Mouse (Mus musculus) heart, embryonic 13.5 days (tissue): ENCODE measurements around the gene Plekhg5. TPM values are rescaled to one million over a fixed set of nuclear protein-coding genes. Genes with fewer than 3 reads are reported as not detected.
A peak's percentile ranks its signal among the peaks of the same experiment; 100 is the strongest.

Experiments
- ATAC-seq: fragments of 200-750 bp; cut with Nextera tagmentation; 2 replicates; pipeline ENCODE4 v1.8.0; 2017; ENCODE audit warnings: moderate TSS enrichment; ENCODE audit not compliant: insufficient number of reproducible peaks, low FRiP score, low TSS enrichment; ENCODE audit errors: extremely low read depth
- H3K27ac ChIP-seq: fragments of 300-500 bp; sonication (generic); replicated peaks from 2 replicates; pipeline ENCODE4 v1.5.1; 2015; ENCODE audit warnings: moderate library complexity, mild to moderate bottlenecking, inconsistent platforms
- H3K27me3 ChIP-seq: fragments of 300-500 bp; sonication (generic); replicated peaks from 2 replicates; pipeline ENCODE4 v1.6.1; 2015; ENCODE audit warnings: mild to moderate bottlenecking, inconsistent platforms
- H3K36me3 ChIP-seq: fragments of 300-500 bp; sonication (generic); 2 replicates; pipeline ENCODE4 v1.6.1; 2015; ENCODE audit warnings: mild to moderate bottlenecking, inconsistent platforms
- H3K4me1 ChIP-seq: fragments of 300-500 bp; sonication (generic); 2 replicates; pipeline ENCODE4 v1.6.1; 2015; ENCODE audit warnings: inconsistent platforms
- H3K4me2 ChIP-seq: fragments of 300-500 bp; sonication (generic); 2 replicates; pipeline ENCODE4 v1.6.1; 2015; ENCODE audit warnings: inconsistent platforms, mild to moderate bottlenecking, moderate library complexity
- H3K4me3 ChIP-seq: fragments of 300-500 bp; sonication (generic); 2 replicates; pipeline ENCODE4 v1.5.1; 2015; ENCODE audit warnings: moderate library complexity, mild to moderate bottlenecking, inconsistent platforms
- H3K9ac ChIP-seq: fragments of 300-500 bp; sonication (generic); 2 replicates; pipeline ENCODE4 v1.6.1; 2015; ENCODE audit warnings: inconsistent platforms, mild to moderate bottlenecking, moderate library complexity
- H3K9me3 ChIP-seq: fragments of 300-500 bp; sonication (generic); 2 replicates; pipeline ENCODE4 v1.6.1; 2016; ENCODE audit warnings: inconsistent platforms
- WGBS: fragments of 180-500 bp; shearing (Covaris S2); methylation state at CpG from one replicate; pipeline ENCODE4 v1.1.7; 2015; ENCODE audit warnings: mixed read lengths; 5-methylcytosine and 5-hydroxymethylcytosine counted together
- polyA plus RNA-seq: library from polyadenylated mRNA; unstranded; fragments of >200 nt; fragmentation: Nextera tagmentation; extraction: Ambion mirVana; gene quantifications from 2 replicates; pipeline ENCODE4 v1.2.1, GENCODE M21; 2015

Plekhg5 gene
- polyA plus RNA-seq, 1 experiment from 2014 or later = 12.7 TPM

GRCm38 (mm10) chr4:152138497-152139260 is 66.4 kb downstream of the Plekhg5 start:
- Histone ChIP-seq H3K4me2 (peak overlapping the region; percentile 81), H3K9ac (peak overlapping the region; percentile 63; the same call in 1 of the 2 replicates), H3K36me3 (no peaks in the 10 kb centered on the region), H3K4me1 (peaks cover 11% of the 10 kb centered on the region), H3K9me3 (no peaks in the 10 kb centered on the region), H3K27me3 (peaks cover 80% of the 10 kb centered on the region), H3K27ac (no peak overlapping the region), H3K4me3 (peak overlapping the region; percentile 60)
- ATAC-seq = peak; percentile 80
- 3% methylated on average over 51 of the region's 51 CpGs for WGBS

GRCm38 (mm10) chr4:152140441-152140840 is 68.1 kb downstream of the Plekhg5 start:
- H3K36me3 ChIP-seq = no peaks in the 10 kb centered on the region
- H3K4me1 ChIP-seq = peaks cover 11% of the 10 kb centered on the region
- H3K27me3 ChIP-seq = peaks cover 79% of the 10 kb centered on the region
- 34% methylated on average over 6 of the region's 6 CpGs for WGBS
- H3K9me3 ChIP-seq = no peaks in the 10 kb centered on the region
- no peak overlapping the region for H3K4me2 ChIP-seq
- ATAC-seq = no peak
- no peak overlapping the region for H3K4me3 ChIP-seq
- no peak overlapping the region for H3K9ac ChIP-seq
- H3K27ac ChIP-seq = no peak overlapping the region

- H3K27me3 ChIP-seq = peaks cover 77% of the 10 kb centered on the region
- H3K9me3 ChIP-seq = no peaks in the 10 kb centered on the region
- H3K4me1 ChIP-seq = peaks cover 11% of the 10 kb centered on the region
- H3K36me3 ChIP-seq = no peaks in the 10 kb centered on the region
- ATAC-seq = no peak
- no peak overlapping the region for H3K9ac ChIP-seq
- H3K27ac ChIP-seq = no peak overlapping the region
- H3K4me3 ChIP-seq = no peak overlapping the region
- WGBS = 65% methylated on average over 8 of the region's 8 CpGs
- H3K4me2 ChIP-seq = no peak overlapping the region
Observed at GRCm38 (mm10) chr4:152141521-152142135, 69.3 kb downstream of the Plekhg5 start.

GRCm38 (mm10) chr4:152143632-152144031 is 71.3 kb downstream of the Plekhg5 start:
- no peak overlapping the region for H3K4me2 ChIP-seq
- H3K4me3 ChIP-seq = no peak overlapping the region
- no peaks in the 10 kb centered on the region for H3K36me3 ChIP-seq
- peaks cover 82% of the 10 kb centered on the region for H3K27me3 ChIP-seq
- H3K9ac ChIP-seq = no peak overlapping the region
- peaks cover 5% of the 10 kb centered on the region for H3K4me1 ChIP-seq
- no peaks in the 10 kb centered on the region for H3K9me3 ChIP-seq
- ATAC-seq = no peak
- no peak overlapping the region for H3K27ac ChIP-seq
- 24% methylated on average over 1 of the region's 1 CpGs for WGBS

- Histone ChIP-seq H3K27ac (no peak overlapping the region), H3K4me3 (no peak overlapping the region)
Observed at GRCm38 (mm10) chr4:152145473-152145872, 73.2 kb downstream of the Plekhg5 start.

GRCm38 (mm10) chr4:152146033-152146827 is 73.9 kb downstream of the Plekhg5 start:
- H3K4me3 ChIP-seq = no peak overlapping the region
- no peak overlapping the region for H3K9ac ChIP-seq
- H3K4me1 ChIP-seq = peaks cover 6% of the 10 kb centered on the region; the same call in 1 of the 2 replicates
- WGBS = 60% methylated on average over 11 of the region's 11 CpGs
- peaks cover 86% of the 10 kb centered on the region for H3K27me3 ChIP-seq
- no peak overlapping the region for H3K4me2 ChIP-seq
- no peak for ATAC-seq
- H3K27ac ChIP-seq = no peak overlapping the region
- no peaks in the 10 kb centered on the region for H3K36me3 ChIP-seq
- no peaks in the 10 kb centered on the region for H3K9me3 ChIP-seq

More at GRCm38 (mm10) chr4:152145473-152145872, 73.2 kb downstream of the Plekhg5 start:
- Histone ChIP-seq H3K27me3 (peaks cover 85% of the 10 kb centered on the region), H3K9me3 (no peaks in the 10 kb centered on the region), H3K4me1 (peaks cover 3% of the 10 kb centered on the region; the same call in 1 of the 2 replicates), H3K36me3 (no peaks in the 10 kb centered on the region), H3K4me2 (no peak overlapping the region), H3K9ac (no peak overlapping the region)
- WGBS = 60% methylated on average over 10 of the region's 10 CpGs
- ATAC-seq = no peak

- Histone ChIP-seq H3K4me3 (no peak overlapping the region), H3K9ac (no peak overlapping the region), H3K27ac (no peak overlapping the region), H3K36me3 (no peaks in the 10 kb centered on the region), H3K9me3 (no peaks in the 10 kb centered on the region), H3K27me3 (peaks cover 96% of the 10 kb centered on the region), H3K4me2 (no peak overlapping the region), H3K4me1 (peaks cover 29% of the 10 kb centered on the region)
- ATAC-seq = no peak
- 43% methylated on average over 4 of the region's 4 CpGs for WGBS
Observed at GRCm38 (mm10) chr4:152150546-152150945, 78.2 kb downstream of the Plekhg5 start.

- ATAC-seq = no peak
- Histone ChIP-seq H3K4me2 (peak overlapping the region; percentile 82), H3K4me1 (peaks cover 29% of the 10 kb centered on the region), H3K9ac (peak overlapping the region; percentile 69), H3K9me3 (no peaks in the 10 kb centered on the region), H3K27ac (no peak overlapping the region), H3K36me3 (no peaks in the 10 kb centered on the region), H3K4me3 (peak overlapping the region; percentile 57), H3K27me3 (peaks cover 95% of the 10 kb centered on the region)
- WGBS = 18% methylated on average over 7 of the region's 7 CpGs
Observed at GRCm38 (mm10) chr4:152151451-152151965, 79.2 kb downstream of the Plekhg5 start.

GRCm38 (mm10) chr4:152151966-152152544 is 79.8 kb downstream of the Plekhg5 start, which contains the start of gene Espn:
TSS of gene Espn (minus strand) at chr4:152152371.
- Histone ChIP-seq H3K27me3 (peaks cover 95% of the 10 kb centered on the region), H3K4me3 (peak within 1 kb of the TSS; percentile 57), H3K4me1 (peaks cover 29% of the 10 kb centered on the region), H3K4me2 (peak within 1 kb of the TSS; percentile 82), H3K9me3 (no peaks in the 10 kb centered on the region), H3K9ac (peak within 1 kb of the TSS; percentile 69), H3K36me3 (no peaks in the 10 kb centered on the region), H3K27ac (no peak within 1 kb of the TSS)
- no peak; the same call in 1 of the 2 replicates for ATAC-seq
- under 1% methylated on average over 57 of the region's 57 CpGs for WGBS

- peaks cover 96% of the 10 kb centered on the region for H3K27me3 ChIP-seq
- H3K9me3 ChIP-seq = no peaks in the 10 kb centered on the region
- no peak for ATAC-seq
- H3K4me2 ChIP-seq = peak overlapping the region; percentile 63
- peaks cover 39% of the 10 kb centered on the region for H3K4me1 ChIP-seq
- no peaks in the 10 kb centered on the region for H3K36me3 ChIP-seq
- no peak overlapping the region for H3K27ac ChIP-seq
- H3K9ac ChIP-seq = peak overlapping the region; percentile 61
- WGBS = 3% methylated on average over 23 of the region's 23 CpGs
- peak overlapping the region; percentile 43 for H3K4me3 ChIP-seq
Observed at GRCm38 (mm10) chr4:152153771-152154177, 81.5 kb downstream of the Plekhg5 start.
